ENCODE assay signal across 8 mouse cellular contexts in genomic region chr15:88864270-88865030, GRCm38 (mm10). TPM values are rescaled to one million over a fixed set of nuclear protein-coding genes. Genes with fewer than 3 reads are reported as not detected.
DNase-seq lines count a peak whose midpoint lies in the region; ATAC-seq and TF ChIP-seq lines count a peak whose summit lies in the region.

No protein-coding gene starts in this region.

- TF ChIP-seq EP300 in liver, embryonic 14.5 days (IDR thresholded peaks at IDR 0.05; ENCODE audit: low read depth), result no peak

- TF ChIP-seq CTCF in liver, embryonic 14.5 days (IDR thresholded peaks at IDR 0.05; ENCODE audit: low read depth), result no peak

- H3K4me1 ChIP-seq in ES-E14 (ENCODE audit: control insufficient read depth in 2 of 2, insufficient read depth in 2 of 2, low read length in 2 of 2, poor library complexity in 1 of 2), result peaks cover 3 to 20% of the 10 kb centered on the region in 2 experiments
- peaks cover 71% of the 10 kb centered on the region for H3K4me1 ChIP-seq in embryonic facial prominence, embryonic 10.5 days
- peaks cover 21% of the 10 kb centered on the region for H3K4me1 ChIP-seq in hindbrain, embryonic 16.5 days (ENCODE audit: control insufficient read depth, insufficient read depth, low read depth, low read length)
- H3K4me1 ChIP-seq in liver, embryonic 14.5 days (replicated peaks; ENCODE audit: control insufficient read depth in 2 of 2, insufficient read depth in 2 of 2, low read length in 1 of 2), result peaks cover 7 to 18% of the 10 kb centered on the region in 2 experiments

- peak overlapping the region; percentile 94 for H3K9ac ChIP-seq in ES-E14 (ENCODE audit: insufficient read depth, low read depth, low read length, poor library complexity, severe bottlenecking)
- H3K9ac ChIP-seq in hindbrain, embryonic 16.5 days (ENCODE audit: low read depth, low read length), result peak overlapping the region; percentile 96
- no peak overlapping the region for H3K9ac ChIP-seq in liver, embryonic 14.5 days (replicated peaks)

- H3K27ac ChIP-seq in ES-E14 (ENCODE audit: insufficient read depth, low read depth, low read length, poor library complexity, severe bottlenecking), result peak overlapping the region; percentile 97
- H3K27ac ChIP-seq in embryonic facial prominence, embryonic 10.5 days (replicated peaks), result peak overlapping the region; percentile 98
- peak overlapping the region; percentile 97 for H3K27ac ChIP-seq in hindbrain, embryonic 16.5 days (ENCODE audit: low read depth, low read length)
- no peak overlapping the region for H3K27ac ChIP-seq in liver, embryonic 14.5 days

- intact Hi-C loops in gastrocnemius, postnatal 14 days (cut with DNase I; ENCODE audit: low total_unique reads), result no loop called here

- peaks cover 35% of the 10 kb centered on the region for H3K36me3 ChIP-seq in ES-E14 (ENCODE audit: control insufficient read depth, insufficient read depth, low read length, poor library complexity, severe bottlenecking)
- H3K36me3 ChIP-seq in embryonic facial prominence, embryonic 10.5 days (replicated peaks), result peaks cover 44% of the 10 kb centered on the region
- H3K36me3 ChIP-seq in hindbrain, embryonic 16.5 days (ENCODE audit: control insufficient read depth, insufficient read depth, low read length), result peaks cover 16% of the 10 kb centered on the region
- peaks cover 8% of the 10 kb centered on the region for H3K36me3 ChIP-seq in liver, embryonic 14.5 days (replicated peaks; ENCODE audit: control insufficient read depth, insufficient read depth, low read depth)

- WGBS in embryonic facial prominence, embryonic 10.5 days, result 24% methylated on average over 22 of the region's 22 CpGs
- WGBS in hindbrain, embryonic 16.5 days, result 36% methylated on average over 22 of the region's 22 CpGs
- 65% methylated on average over 22 of the region's 22 CpGs for WGBS in liver, embryonic 14.5 days (ENCODE audit: insufficient replicate concordance)

- peak; percentile 18 for ATAC-seq in hindbrain, embryonic 16.5 days
- ATAC-seq in liver, embryonic 14.5 days (ENCODE audit: insufficient read depth), result no peak

- 0 out of 2 replicates have a peak, but pooled peaks cover 3% of the 10 kb centered on the region for H3K27me3 ChIP-seq in embryonic facial prominence, embryonic 10.5 days (replicated peaks; ENCODE audit: low read depth, poor library complexity, severe bottlenecking)
- H3K27me3 ChIP-seq in hindbrain, embryonic 16.5 days (replicated peaks; ENCODE audit: control insufficient read depth, insufficient read depth, low read length), result no peaks in the 10 kb centered on the region
- no peaks in the 10 kb centered on the region for H3K27me3 ChIP-seq in liver, embryonic 14.5 days (ENCODE audit: control insufficient read depth, insufficient read depth, low read length)

- peak overlapping the region; percentile 90 for H3K4me2 ChIP-seq in hindbrain, embryonic 16.5 days (ENCODE audit: low read length)
- peak overlapping the region; percentile 83 for H3K4me2 ChIP-seq in liver, embryonic 14.5 days (ENCODE audit: low read depth)

- H3K9me3 ChIP-seq in ES-E14 (ENCODE audit: control insufficient read depth, insufficient read depth, low read depth, low read length), result no peaks in the 10 kb centered on the region
- H3K9me3 ChIP-seq in embryonic facial prominence, embryonic 10.5 days, result no peaks in the 10 kb centered on the region; the same call in 1 of the 2 replicates
- no peaks in the 10 kb centered on the region for H3K9me3 ChIP-seq in hindbrain, embryonic 16.5 days (ENCODE audit: control insufficient read depth, low read length)
- no peaks in the 10 kb centered on the region for H3K9me3 ChIP-seq in liver, embryonic 14.5 days (ENCODE audit: control insufficient read depth, low read length)

- peak; percentile 34 for DNase-seq in gastrocnemius, postnatal 25 days
- DNase-seq in gastrocnemius, postnatal 14 days, result no peak
- no peak for DNase-seq in ES-E14 (ENCODE audit: low read depth, low spot score)
- peak; percentile 29 for DNase-seq in embryonic facial prominence, embryonic 10.5 days (ENCODE audit: low spot score)
- no peak for DNase-seq in liver, embryonic 14.5 days (ENCODE audit: low read depth in 3 of 3, low spot score in 3 of 3)
- peak; percentile 67 for DNase-seq in testis, postnatal 10 days (ENCODE audit: low spot score)
- no peak for DNase-seq in spleen, postnatal 10 days (ENCODE audit: low spot score in 2 of 2)

- peak overlapping the region; percentile 90 to 92 for H3K4me3 ChIP-seq in ES-E14 (ENCODE audit: insufficient read depth in 1 of 2, low read depth in 1 of 2, low read length in 2 of 2, poor library complexity in 1 of 2, severe bottlenecking in 1 of 2)
- peak overlapping the region; percentile 89 for H3K4me3 ChIP-seq in embryonic facial prominence, embryonic 10.5 days
- peak overlapping the region; percentile 97 for H3K4me3 ChIP-seq in hindbrain, embryonic 16.5 days (ENCODE audit: low read length)
- peak overlapping the region; percentile 60 to 69 for H3K4me3 ChIP-seq in liver, embryonic 14.5 days (ENCODE audit: insufficient read depth in 1 of 2, low read depth in 2 of 2, low read length in 2 of 2)

- in situ Hi-C loops in ES-E14 (cut with MboI; ENCODE audit: low sequenced_read_pairs in 2 of 2, unreplicated experiment in 2 of 2), result no loop called here

TF ChIP-seq in ES-E14, 5 proteins besides CTCF, POLR2A, EP300 and RAD21:
- TF ChIP-seq ZC3H11A (IDR thresholded peaks at IDR 0.05; ENCODE audit: borderline replicate concordance, low read depth, low read length) (no peak), CHD2 (IDR thresholded peaks at IDR 0.05; ENCODE audit: low read depth, low read length) (no peak), MAFK (IDR thresholded peaks at IDR 0.05; ENCODE audit: insufficient read depth, low read depth, low read length) (no peak), HCFC1 (IDR thresholded peaks at IDR 0.05; ENCODE audit: borderline replicate concordance, insufficient read depth, low read length) (no peak), ZNF384 (IDR thresholded peaks at IDR 0.05; ENCODE audit: low read depth, low read length) (no peak)

RNA-seq across cellular contexts. Expression of gene Pim3, which starts 2.5 kb away (rescaled TPM):
- 10 to 100 TPM; 20.6 to 22.2 TPM for total RNA-seq in gastrocnemius, postnatal 25 days (2021)
- total RNA-seq in gastrocnemius, postnatal 14 days (2021), result 10 to 100 TPM; 13.4 to 26.0 TPM
- 159 and 169 TPM in 2 replicates for total RNA-seq in ES-E14 (2012; rRNA removed)
- polyA plus RNA-seq in embryonic facial prominence, embryonic 10.5 days (2016; fragmentation: Nextera tagmentation; extraction: Ambion mirVana), result 43.6 and 49.0 TPM in 2 replicates
- 71.4 and 77.4 TPM in 2 replicates for polyA plus RNA-seq in hindbrain, embryonic 16.5 days (2015; fragmentation: Nextera tagmentation; extraction: Ambion mirVana)
- polyA plus RNA-seq in liver, embryonic 14.5 days (2012; rRNA removed), result 3.1 and 5.0 TPM in 2 replicates
- polyA plus RNA-seq in liver, embryonic 14.5 days (2014; fragmentation: Nextera tagmentation; extraction: Ambion mirVana), result 8.1 and 8.5 TPM in 2 replicates

RNA-seq across cellular contexts. Expression of gene Creld2, which starts 45.0 kb away (rescaled TPM):
- total RNA-seq in gastrocnemius, postnatal 25 days (2021), result 1 to 10 TPM; 9.8 to 9.9 TPM
- 10 to 100 TPM in 1 of 2 experiments, 1 to 10 TPM in 1; 8.9 to 11.4 TPM for total RNA-seq in gastrocnemius, postnatal 14 days (2021)
- 324 and 328 TPM in 2 replicates for total RNA-seq in ES-E14 (2012; rRNA removed)
- polyA plus RNA-seq in embryonic facial prominence, embryonic 10.5 days (2016; fragmentation: Nextera tagmentation; extraction: Ambion mirVana), result 92.2 and 93.9 TPM in 2 replicates
- polyA plus RNA-seq in hindbrain, embryonic 16.5 days (2015; fragmentation: Nextera tagmentation; extraction: Ambion mirVana), result 61.0 and 61.9 TPM in 2 replicates
- polyA plus RNA-seq in liver, embryonic 14.5 days (2012; rRNA removed), result 16.2 and 25.4 TPM in 2 replicates
- polyA plus RNA-seq in liver, embryonic 14.5 days (2014; fragmentation: Nextera tagmentation; extraction: Ambion mirVana), result 34.1 and 38.6 TPM in 2 replicates

RNA-seq across cellular contexts. Expression of gene Alg12, which starts 45.3 kb away (rescaled TPM):
- total RNA-seq in gastrocnemius, postnatal 25 days (2021), result 1 to 10 TPM; 3.5 to 5.2 TPM
- total RNA-seq in gastrocnemius, postnatal 14 days (2021), result 1 to 10 TPM; 4.9 to 5.4 TPM
- 17.0 and 17.8 TPM in 2 replicates for total RNA-seq in ES-E14 (2012; rRNA removed)
- 10.9 and 12.5 TPM in 2 replicates for polyA plus RNA-seq in embryonic facial prominence, embryonic 10.5 days (2016; fragmentation: Nextera tagmentation; extraction: Ambion mirVana)
- 9.5 and 10.1 TPM in 2 replicates for polyA plus RNA-seq in hindbrain, embryonic 16.5 days (2015; fragmentation: Nextera tagmentation; extraction: Ambion mirVana)
- polyA plus RNA-seq in liver, embryonic 14.5 days (2012; rRNA removed), result 4.9 and 5.2 TPM in 2 replicates
- 4.9 and 5.9 TPM in 2 replicates for polyA plus RNA-seq in liver, embryonic 14.5 days (2014; fragmentation: Nextera tagmentation; extraction: Ambion mirVana)

Comparison
In these comparisons a context has a peak if more than half of its experiments do, and no peak if none do; other contexts are left out.
1. DNase-seq: peak in gastrocnemius, postnatal 25 days (single experiment), embryonic facial prominence, embryonic 10.5 days (single experiment) and testis, postnatal 10 days (single experiment); none in gastrocnemius, postnatal 14 days (single experiment), ES-E14 (single experiment), liver, embryonic 14.5 days (0 of 3) and spleen, postnatal 10 days (0 of 2).
2. RNA of gene Creld2, which starts 45.0 kb away (total RNA-seq): 324 to 328 TPM in ES-E14; 8.9 to 11.4 TPM in gastrocnemius, postnatal 14 days and 9.8 to 9.9 TPM in gastrocnemius, postnatal 25 days; every median in the first group is over 10 times any median in the second.
3. Peak in every context shown above with its lines, with median percentiles within 50 percentile points of each other: H3K4me3 ChIP-seq.